Mouse (Mus musculus): ENCODE data around the gene Ercc2. TPM values are rescaled to one million over a fixed set of nuclear protein-coding genes. Genes with fewer than 3 reads are reported as not detected.

Ercc2 gene
- 23.3 and 23.7 TPM in 2 replicates for polyA plus RNA-seq (2016; fragmentation: Nextera tagmentation; extraction: Ambion mirVana)

GRCm38 (mm10) chr7:19381377-19382165 lies at the start of gene Ercc2:
Gene Ercc2 (plus strand): TSS chr7:19382010.
- H3K36me3 ChIP-seq (replicated peaks) = peaks cover 29% of the 10 kb centered on the region
- H3K27me3 ChIP-seq = no peaks in the 10 kb centered on the region
- 6% methylated on average over 48 of the region's 48 CpGs for WGBS
- H3K4me2 ChIP-seq = peak within 1 kb of the TSS; percentile 88
- peak within 1 kb of the TSS; percentile 74 for H3K4me3 ChIP-seq (replicated peaks)
- H3K9ac ChIP-seq = peak within 1 kb of the TSS; percentile 90
- H3K4me1 ChIP-seq = peaks cover 17% of the 10 kb centered on the region
- peak within 1 kb of the TSS; percentile 59; the same call in 1 of the 2 replicates for H3K27ac ChIP-seq
- ATAC-seq (ENCODE audit: low FRiP score) = peak; percentile 98
- no peaks in the 10 kb centered on the region for H3K9me3 ChIP-seq

GRCm38 (mm10) chr7:19332709-19333352 lies 49.0 kb upstream of the Ercc2 start:
- H3K4me3 ChIP-seq (replicated peaks) = peak overlapping the region; percentile 70
- no peaks in the 10 kb centered on the region for H3K36me3 ChIP-seq (replicated peaks)
- H3K4me1 ChIP-seq = peaks cover 1% of the 10 kb centered on the region
- H3K27me3 ChIP-seq = 0 out of 2 replicates have a peak, but pooled peaks cover 10% of the 10 kb centered on the region
- WGBS = under 1% methylated on average over 52 of the region's 52 CpGs
- ATAC-seq (ENCODE audit: low FRiP score) = peak; percentile 67
- H3K27ac ChIP-seq = peak overlapping the region; percentile 67
- H3K9ac ChIP-seq = peak overlapping the region; percentile 80
- H3K9me3 ChIP-seq = no peaks in the 10 kb centered on the region
- H3K4me2 ChIP-seq = peak overlapping the region; percentile 88

- Histone ChIP-seq H3K27me3 (0 out of 2 replicates have a peak, but pooled peaks cover 10% of the 10 kb centered on the region), H3K36me3 (replicated peaks) (no peaks in the 10 kb centered on the region), H3K4me1 (no peaks in the 10 kb centered on the region; the same call in 1 of the 2 replicates), H3K9me3 (no peaks in the 10 kb centered on the region), H3K4me2 (no peak overlapping the region), H3K9ac (no peak overlapping the region), H3K27ac (no peak overlapping the region), H3K4me3 (replicated peaks) (no peak overlapping the region)
- ATAC-seq (ENCODE audit: low FRiP score) = no peak
- WGBS = 43% methylated on average over 3 of the region's 3 CpGs
These were observed 46.2 kb upstream of the Ercc2 start for GRCm38 (mm10) chr7:19335583-19335982.

- no peaks in the 10 kb centered on the region for H3K9me3 ChIP-seq
- no peaks in the 10 kb centered on the region for H3K36me3 ChIP-seq (replicated peaks)
- peaks cover 9% of the 10 kb centered on the region for H3K4me1 ChIP-seq
- no peak overlapping the region for H3K27ac ChIP-seq
- peaks cover 23% of the 10 kb centered on the region for H3K27me3 ChIP-seq
- no peak overlapping the region for H3K9ac ChIP-seq
- no peak for ATAC-seq (ENCODE audit: low FRiP score)
- no peak overlapping the region for H3K4me2 ChIP-seq
- H3K4me3 ChIP-seq (replicated peaks) = no peak overlapping the region
- WGBS = 71% methylated on average over 10 of the region's 10 CpGs
These were observed 44.7 kb upstream of the Ercc2 start for GRCm38 (mm10) chr7:19337122-19337521.

- Histone ChIP-seq H3K9ac (no peak overlapping the region), H3K4me3 (replicated peaks) (no peak overlapping the region), H3K27ac (no peak overlapping the region), H3K9me3 (no peaks in the 10 kb centered on the region), H3K4me1 (peaks cover 14% of the 10 kb centered on the region), H3K36me3 (replicated peaks) (no peaks in the 10 kb centered on the region), H3K27me3 (peaks cover 27% of the 10 kb centered on the region), H3K4me2 (no peak overlapping the region)
- 55% methylated on average over 2 of the region's 2 CpGs for WGBS
- ATAC-seq (ENCODE audit: low FRiP score) = no peak
These were observed 43.8 kb upstream of the Ercc2 start for GRCm38 (mm10) chr7:19338060-19338459.

GRCm38 (mm10) chr7:19338596-19338995 lies 43.2 kb upstream of the Ercc2 start:
- ATAC-seq (ENCODE audit: low FRiP score) = no peak
- Histone ChIP-seq H3K4me1 (peaks cover 15% of the 10 kb centered on the region), H3K4me3 (replicated peaks) (no peak overlapping the region), H3K9ac (no peak overlapping the region), H3K4me2 (no peak overlapping the region), H3K36me3 (replicated peaks) (no peaks in the 10 kb centered on the region), H3K9me3 (no peaks in the 10 kb centered on the region), H3K27ac (no peak overlapping the region), H3K27me3 (peaks cover 27% of the 10 kb centered on the region)
- WGBS = 78% methylated on average over 7 of the region's 7 CpGs

- WGBS = 19% methylated on average over 10 of the region's 10 CpGs
- Histone ChIP-seq H3K4me3 (replicated peaks) (peak overlapping the region; percentile 55; the same call in 1 of the 2 replicates), H3K27me3 (peaks cover 30% of the 10 kb centered on the region), H3K4me2 (peak overlapping the region; percentile 97), H3K9me3 (no peaks in the 10 kb centered on the region), H3K27ac (no peak overlapping the region), H3K4me1 (peaks cover 31% of the 10 kb centered on the region), H3K9ac (no peak overlapping the region), H3K36me3 (replicated peaks) (no peaks in the 10 kb centered on the region)
- ATAC-seq (ENCODE audit: low FRiP score) = no peak
These were observed 40.6 kb upstream of the Ercc2 start for GRCm38 (mm10) chr7:19341250-19341649.

- no peaks in the 10 kb centered on the region for H3K36me3 ChIP-seq (replicated peaks)
- peaks cover 30% of the 10 kb centered on the region for H3K27me3 ChIP-seq
- H3K4me3 ChIP-seq (replicated peaks) = peak overlapping the region; percentile 55
- peak; percentile 22; the same call in 1 of the 2 replicates for ATAC-seq (ENCODE audit: low FRiP score)
- H3K9ac ChIP-seq = peak overlapping the region; percentile 75
- H3K4me1 ChIP-seq = peaks cover 32% of the 10 kb centered on the region
- H3K27ac ChIP-seq = no peak overlapping the region
- peak overlapping the region; percentile 97 for H3K4me2 ChIP-seq
- H3K9me3 ChIP-seq = no peaks in the 10 kb centered on the region
- under 1% methylated on average over 41 of the region's 41 CpGs for WGBS
These were observed 39.9 kb upstream of the Ercc2 start for GRCm38 (mm10) chr7:19341761-19342409.

GRCm38 (mm10) chr7:19342481-19343027 lies 39.3 kb upstream of the Ercc2 start:
- H3K36me3 ChIP-seq (replicated peaks) = no peaks in the 10 kb centered on the region
- peaks cover 32% of the 10 kb centered on the region for H3K4me1 ChIP-seq
- peak overlapping the region; percentile 75 for H3K9ac ChIP-seq
- no peak overlapping the region for H3K27ac ChIP-seq
- WGBS = under 1% methylated on average over 27 of the region's 27 CpGs
- H3K4me3 ChIP-seq (replicated peaks) = peak overlapping the region; percentile 55
- peak overlapping the region; percentile 97 for H3K4me2 ChIP-seq
- peak; percentile 24 for ATAC-seq (ENCODE audit: low FRiP score)
- H3K9me3 ChIP-seq = no peaks in the 10 kb centered on the region
- H3K27me3 ChIP-seq = peaks cover 23% of the 10 kb centered on the region

- 1% methylated on average over 11 of the region's 11 CpGs for WGBS
- H3K4me1 ChIP-seq = peaks cover 32% of the 10 kb centered on the region
- no peak overlapping the region for H3K27ac ChIP-seq
- no peaks in the 10 kb centered on the region for H3K9me3 ChIP-seq
- no peak overlapping the region for H3K9ac ChIP-seq
- no peak for ATAC-seq (ENCODE audit: low FRiP score)
- H3K27me3 ChIP-seq = peaks cover 20% of the 10 kb centered on the region
- peaks cover 4% of the 10 kb centered on the region for H3K36me3 ChIP-seq (replicated peaks)
- H3K4me3 ChIP-seq (replicated peaks) = no peak overlapping the region
- peak overlapping the region; percentile 9; the same call in 1 of the 2 replicates for H3K4me2 ChIP-seq
These were observed 38.5 kb upstream of the Ercc2 start for GRCm38 (mm10) chr7:19343210-19343808.

- 29% methylated on average over 12 of the region's 12 CpGs for WGBS
- Histone ChIP-seq H3K27me3 (peaks cover 20% of the 10 kb centered on the region), H3K4me1 (peaks cover 32% of the 10 kb centered on the region), H3K36me3 (replicated peaks) (peaks cover 14% of the 10 kb centered on the region), H3K27ac (peak within 1 kb of the TSS; percentile 83), H3K9me3 (no peaks in the 10 kb centered on the region), H3K4me2 (peak within 1 kb of the TSS; percentile 72), H3K4me3 (replicated peaks) (peak within 1 kb of the TSS; percentile 63), H3K9ac (peak within 1 kb of the TSS; percentile 71)
- ATAC-seq (ENCODE audit: low FRiP score) = peak; percentile 0; the same call in 1 of the 2 replicates
These were observed 37.5 kb upstream of the Ercc2 start, which contains the start of gene Ercc1 for GRCm38 (mm10) chr7:19344237-19344847. Gene Ercc1 (plus strand): TSS chr7:19344778.
